Mouse (Mus musculus) ES-E14 (cell line): Measurements from ENCODE around the gene Sash1.

ENCODE experiments used
- CHD2 ChIP-seq: IDR thresholded peaks from 2 replicates; pipeline ENCODE4 v1.6.1; 2014; ENCODE audit warnings: mild to moderate bottlenecking, low read depth, low read length, inconsistent platforms
- HCFC1 ChIP-seq: IDR thresholded peaks from 2 replicates; pipeline ENCODE4 v1.6.1; 2012; ENCODE audit warnings: low read length, inconsistent platforms, borderline replicate concordance; ENCODE audit not compliant: insufficient read depth
- ZC3H11A ChIP-seq: IDR thresholded peaks from 2 replicates; pipeline ENCODE4 v1.6.1; 2012; ENCODE audit warnings: low read depth, mild to moderate bottlenecking, inconsistent platforms, low read length, borderline replicate concordance

- TF ChIP-seq CHD2 (no peak), HCFC1 (no peak), ZC3H11A (no peak)
Measured at GRCm38 (mm10) chr10:8749537-8749936, 136.3 kb downstream of the Sash1 start.
